Mouse (Mus musculus) neural tube, embryonic 14.5 days (tissue): Measurements from ENCODE around the gene Cplx3. TPM values are rescaled to one million over a fixed set of nuclear protein-coding genes. Genes with fewer than 3 reads are reported as not detected.

Experiments used
- ATAC-seq: fragments of 200-750 bp; cut with Nextera tagmentation; 2 replicates; pipeline ENCODE4 v1.8.0; 2017; ENCODE audit warnings: low read depth, mild to moderate bottlenecking, moderate TSS enrichment, moderate library complexity
- H3K27ac ChIP-seq: fragments of 300-500 bp; sonication (generic); 2 replicates; pipeline ENCODE4 v1.5.1; 2014; ENCODE audit warnings: low read depth, mild to moderate bottlenecking, control low read depth, low read length, moderate library complexity, mixed read lengths
- H3K27me3 ChIP-seq: fragments of 300-500 bp; sonication (generic); 2 replicates; pipeline ENCODE4 v1.6.1; 2014; ENCODE audit warnings: low read length; ENCODE audit not compliant: control insufficient read depth, insufficient read depth
- H3K36me3 ChIP-seq: fragments of 300-500 bp; sonication (generic); 2 replicates; pipeline ENCODE4 v1.6.1; 2014; ENCODE audit warnings: low read length, mixed read lengths; ENCODE audit not compliant: control insufficient read depth, insufficient read depth
- H3K4me1 ChIP-seq: fragments of 300-500 bp; sonication (generic); 2 replicates; pipeline ENCODE4 v1.6.1; 2014; ENCODE audit warnings: low read length; ENCODE audit not compliant: control insufficient read depth, insufficient read depth
- H3K4me2 ChIP-seq: fragments of 300-500 bp; sonication (generic); 2 replicates; pipeline ENCODE4 v1.6.1; 2014; ENCODE audit warnings: mild to moderate bottlenecking, low read depth, low read length, control low read depth
- H3K4me3 ChIP-seq: fragments of 300-500 bp; sonication (generic); 2 replicates; pipeline ENCODE4 v1.5.1; 2014; ENCODE audit warnings: low read depth, low read length, control low read depth, mixed read lengths
- H3K9ac ChIP-seq: fragments of 300-500 bp; sonication (generic); replicated peaks from 2 replicates; pipeline ENCODE4 v1.6.1; 2014; ENCODE audit warnings: low read depth, mild to moderate bottlenecking, control low read depth, low read length, mixed read lengths
- H3K9me3 ChIP-seq: fragments of 300-500 bp; sonication (generic); 2 replicates; pipeline ENCODE4 v1.6.1; 2016; ENCODE audit warnings: low read length; ENCODE audit not compliant: control insufficient read depth
- WGBS: fragments of 180-500 bp; shearing (Covaris S2); extraction: QIAGEN DNeasy Blood & Tissue Kit; methylation state at CpG from one replicate; pipeline ENCODE4 v1.1.7; 2014; 5-methylcytosine and 5-hydroxymethylcytosine counted together
- polyA plus RNA-seq: library from polyadenylated mRNA; unstranded; fragments of >200 nt; fragmentation: Nextera tagmentation; extraction: Ambion mirVana; gene quantifications from 2 replicates; pipeline ENCODE4 v1.2.1, GENCODE M21; 2014

Gene Cplx3
- polyA plus RNA-seq, 1 experiment from 2014 or later = 0.13 TPM

GRCm38 (mm10) chr9:57550126-57550862, 55.8 kb downstream of the Cplx3 start:
- H3K27me3 ChIP-seq = no peaks in the 10 kb centered on the region
- H3K27ac ChIP-seq = no peak overlapping the region
- no peak for ATAC-seq
- H3K4me1 ChIP-seq = peaks cover 7% of the 10 kb centered on the region
- no peak overlapping the region for H3K4me3 ChIP-seq
- H3K4me2 ChIP-seq = no peak overlapping the region
- no peaks in the 10 kb centered on the region for H3K9me3 ChIP-seq
- WGBS = 89% methylated on average over 11 of the region's 11 CpGs
- peaks cover 36% of the 10 kb centered on the region for H3K36me3 ChIP-seq
- H3K9ac ChIP-seq = no peak overlapping the region

Other genes starting within 250 kb of the Cplx3 start
- gene Ppcdc, start 166.2 kb downstream of the Cplx3 start, polyA plus RNA-seq = 20.3 and 21.7 TPM in 2 replicates
- gene Scamp5, start 138.2 kb downstream of the Cplx3 start, polyA plus RNA-seq = 61.3 and 73.7 TPM in 2 replicates
- 21.5 and 25.8 TPM in 2 replicates for gene Rpp25, start 102.3 kb downstream of the Cplx3 start, polyA plus RNA-seq
- gene Cox5a, start 85.0 kb downstream of the Cplx3 start, polyA plus RNA-seq = 936 and 1,022 TPM in 2 replicates
- gene Fam219b, start 68.8 kb downstream of the Cplx3 start, polyA plus RNA-seq = 23.7 and 24.0 TPM in 2 replicates
- gene Mpi, start 53.5 kb downstream of the Cplx3 start, polyA plus RNA-seq = 60.7 and 62.1 TPM in 2 replicates
- gene Scamp2, start 45.3 kb downstream of the Cplx3 start, polyA plus RNA-seq = 46.1 and 48.9 TPM in 2 replicates
- 26.1 and 28.4 TPM in 2 replicates for gene Ulk3, start 16.8 kb downstream of the Cplx3 start, polyA plus RNA-seq
- not detected in 2 replicates for gene Lman1l, start 14.5 kb upstream of the Cplx3 start, polyA plus RNA-seq
- gene Csk, start 47.4 kb upstream of the Cplx3 start, polyA plus RNA-seq = 33.4 and 46.2 TPM in 2 replicates
- gene Cyp1a2, start 77.4 kb upstream of the Cplx3 start, polyA plus RNA-seq = not detected in 2 replicates
- 0.09 and 0.13 TPM in 2 replicates for gene Cyp1a1, start 81.6 kb upstream of the Cplx3 start, polyA plus RNA-seq
- gene Edc3, start 102.3 kb upstream of the Cplx3 start, polyA plus RNA-seq = 21.9 and 26.3 TPM in 2 replicates
- gene Clk3, start 159.6 kb upstream of the Cplx3 start, polyA plus RNA-seq = 58.5 and 64.6 TPM in 2 replicates
- gene Arid3b, start 230.5 kb upstream of the Cplx3 start, polyA plus RNA-seq = 6.3 and 7.3 TPM in 2 replicates